Mouse (Mus musculus): ENCODE measurements around the gene Olfr1013. TPM values are rescaled to one million over a fixed set of nuclear protein-coding genes. Genes with fewer than 3 reads are reported as not detected.

The Olfr1013 gene
- polyA plus RNA-seq, 1 experiment from 2014 or later = not detected

DNA sequence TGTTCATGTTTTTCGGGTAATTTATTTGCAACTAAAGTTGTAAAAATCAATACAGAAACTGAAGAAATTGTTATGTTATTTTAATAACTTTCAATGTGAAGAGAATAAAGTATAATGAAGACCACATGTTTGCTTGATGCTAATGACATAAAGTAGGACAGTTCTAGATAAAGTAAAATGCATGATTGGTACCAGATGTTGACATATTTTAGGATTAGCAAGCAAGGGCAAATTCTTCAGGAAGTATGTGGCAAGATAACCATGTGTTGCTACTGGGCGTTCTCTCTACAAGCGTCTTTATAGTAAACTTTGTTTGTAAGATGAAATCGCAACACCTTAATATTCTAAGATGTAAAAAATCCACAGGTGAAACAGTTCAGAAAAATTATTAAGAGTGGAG is 37.6 kb downstream of the Olfr1013 start:
- H3K4me3 ChIP-seq (ENCODE audit: low read depth, low read length) = no peak overlapping the region
- H3K27me3 ChIP-seq (ENCODE audit: insufficient read depth, low read length) = no peaks in the 10 kb centered on the region
- H3K27ac ChIP-seq (ENCODE audit: low read depth) = no peak overlapping the region
- no peak overlapping the region for H3K9ac ChIP-seq
- no peak for ATAC-seq (ENCODE audit: insufficient read depth)
- H3K4me1 ChIP-seq (ENCODE audit: insufficient read depth) = no peaks in the 10 kb centered on the region
- no peaks in the 10 kb centered on the region for H3K9me3 ChIP-seq (ENCODE audit: low read depth, low read length)
- H3K4me2 ChIP-seq = no peak overlapping the region
- DNase-seq = no peak
- H3K36me3 ChIP-seq (ENCODE audit: insufficient read depth) = no peaks in the 10 kb centered on the region
- 71% methylated on average over 4 of the region's 4 CpGs for WGBS
- no peak for TF ChIP-seq CTCF (IDR thresholded peaks at IDR 0.05; ENCODE audit: low read depth)

GRCm38 (mm10) chr2:85818179-85818578 is 51.3 kb downstream of the Olfr1013 start, which contains the start of gene Olfr1018:
TSS of gene Olfr1018 (plus strand) at chr2:85818479.
- H3K4me3 ChIP-seq (ENCODE audit: low read depth, low read length) = no peak within 1 kb of the TSS
- H3K27ac ChIP-seq (ENCODE audit: low read depth) = no peak within 1 kb of the TSS
- H3K9ac ChIP-seq = no peak within 1 kb of the TSS
- no peaks in the 10 kb centered on the region for H3K36me3 ChIP-seq (ENCODE audit: insufficient read depth)
- H3K27me3 ChIP-seq (ENCODE audit: insufficient read depth, low read length) = no peaks in the 10 kb centered on the region
- ATAC-seq (ENCODE audit: insufficient read depth) (no peak), DNase-seq (no peak)
- no peak for TF ChIP-seq CTCF (IDR thresholded peaks at IDR 0.05; ENCODE audit: low read depth)
- H3K9me3 ChIP-seq (ENCODE audit: low read depth, low read length) = no peaks in the 10 kb centered on the region
- H3K4me2 ChIP-seq = no peak within 1 kb of the TSS
- no peaks in the 10 kb centered on the region for H3K4me1 ChIP-seq (ENCODE audit: insufficient read depth)

Other genes with a start within 250 kb of the Olfr1013 start
- 0.14 TPM in 1 of 2 replicates, not detected in the other for gene 4833423E24Rik, start 248.1 kb upstream of the Olfr1013 start, polyA plus RNA-seq (2014; fragmentation: Nextera tagmentation; extraction: Ambion mirVana)
- gene Olfr996, start 187.9 kb upstream of the Olfr1013 start, polyA plus RNA-seq (2014; fragmentation: Nextera tagmentation; extraction: Ambion mirVana) = not detected in 2 replicates
- not detected in 2 replicates for gene Olfr998, start 178.2 kb upstream of the Olfr1013 start, polyA plus RNA-seq (2014; fragmentation: Nextera tagmentation; extraction: Ambion mirVana)
- gene Olfr1000, start 155.2 kb upstream of the Olfr1013 start, polyA plus RNA-seq (2014; fragmentation: Nextera tagmentation; extraction: Ambion mirVana) = not detected in 2 replicates
- gene Olfr1002, start 116.4 kb upstream of the Olfr1013 start, polyA plus RNA-seq (2014; fragmentation: Nextera tagmentation; extraction: Ambion mirVana) = not detected in 2 replicates
- not detected in 2 replicates for gene Olfr154, start 102.6 kb upstream of the Olfr1013 start, polyA plus RNA-seq (2014; fragmentation: Nextera tagmentation; extraction: Ambion mirVana)
- gene Olfr1006, start 88.3 kb upstream of the Olfr1013 start, polyA plus RNA-seq (2014; fragmentation: Nextera tagmentation; extraction: Ambion mirVana) = not detected in 2 replicates
- not detected in 2 replicates for gene Olfr1008, start 77.7 kb upstream of the Olfr1013 start, polyA plus RNA-seq (2014; fragmentation: Nextera tagmentation; extraction: Ambion mirVana)
- gene Olfr1009, start 51.7 kb upstream of the Olfr1013 start, polyA plus RNA-seq (2014; fragmentation: Nextera tagmentation; extraction: Ambion mirVana) = not detected in 2 replicates
- not detected in 2 replicates for gene Olfr1012, start 4.3 kb upstream of the Olfr1013 start, polyA plus RNA-seq (2014; fragmentation: Nextera tagmentation; extraction: Ambion mirVana)
- not detected in 2 replicates for gene Olfr1014, start 5.6 kb downstream of the Olfr1013 start, polyA plus RNA-seq (2014; fragmentation: Nextera tagmentation; extraction: Ambion mirVana)
- gene Olfr1015, start 14.9 kb downstream of the Olfr1013 start, polyA plus RNA-seq (2014; fragmentation: Nextera tagmentation; extraction: Ambion mirVana) = not detected in 2 replicates
- not detected in 2 replicates for gene Olfr1016, start 35.4 kb downstream of the Olfr1013 start, polyA plus RNA-seq (2014; fragmentation: Nextera tagmentation; extraction: Ambion mirVana)
- gene Olfr1018, start 51.4 kb downstream of the Olfr1013 start, polyA plus RNA-seq (2014; fragmentation: Nextera tagmentation; extraction: Ambion mirVana) = not detected in 2 replicates
- not detected in 2 replicates for gene Olfr1019, start 78.4 kb downstream of the Olfr1013 start, polyA plus RNA-seq (2014; fragmentation: Nextera tagmentation; extraction: Ambion mirVana)
- gene Olfr1020, start 79.9 kb downstream of the Olfr1013 start, polyA plus RNA-seq (2014; fragmentation: Nextera tagmentation; extraction: Ambion mirVana) = not detected in 2 replicates
- gene Olfr1022, start 101.5 kb downstream of the Olfr1013 start, polyA plus RNA-seq (2014; fragmentation: Nextera tagmentation; extraction: Ambion mirVana) = not detected in 2 replicates
- not detected in 2 replicates for gene Olfr1023, start 118.5 kb downstream of the Olfr1013 start, polyA plus RNA-seq (2014; fragmentation: Nextera tagmentation; extraction: Ambion mirVana)
- not detected in 2 replicates for gene Olfr1024, start 138.0 kb downstream of the Olfr1013 start, polyA plus RNA-seq (2014; fragmentation: Nextera tagmentation; extraction: Ambion mirVana)
- gene Olfr1025-ps1, start 148.1 kb downstream of the Olfr1013 start, polyA plus RNA-seq (2014; fragmentation: Nextera tagmentation; extraction: Ambion mirVana) = not detected in 2 replicates
- gene Olfr1026, start 154.5 kb downstream of the Olfr1013 start, polyA plus RNA-seq (2014; fragmentation: Nextera tagmentation; extraction: Ambion mirVana) = not detected in 2 replicates
- gene Olfr1028, start 183.3 kb downstream of the Olfr1013 start, polyA plus RNA-seq (2014; fragmentation: Nextera tagmentation; extraction: Ambion mirVana) = not detected in 2 replicates
- gene Olfr1029, start 206.8 kb downstream of the Olfr1013 start, polyA plus RNA-seq (2014; fragmentation: Nextera tagmentation; extraction: Ambion mirVana) = not detected in 2 replicates
- gene Olfr1030, start 212.2 kb downstream of the Olfr1013 start, polyA plus RNA-seq (2014; fragmentation: Nextera tagmentation; extraction: Ambion mirVana) = not detected in 2 replicates
- gene Olfr1031, start 223.2 kb downstream of the Olfr1013 start, polyA plus RNA-seq (2014; fragmentation: Nextera tagmentation; extraction: Ambion mirVana) = not detected in 2 replicates
- not detected in 2 replicates for gene Olfr1032, start 238.4 kb downstream of the Olfr1013 start, polyA plus RNA-seq (2014; fragmentation: Nextera tagmentation; extraction: Ambion mirVana)

Data from lung, embryonic 14.5 days (tissue).